Mouse (Mus musculus) heart, adult 18-20 months (tissue): ENCODE measurements at regions not wholly inside any gene's neighbourhood (a gene's known extent, or its start where the extent isn't known, plus 50 kb on each side); places are given as distances from the start of the nearest gene placed in this dataset.

Experiments
- DNase-seq, 2 experiments: peaks; one replicate each; pipeline ENCODE4 v3.0.0; 2021 to 2022; ENCODE audit warnings: mixed read lengths in 1 of 2

GRCm38 (mm10) chr11:27833736-27834135 is 505.9 kb downstream of the Gm6685 start:
- DNase-seq = no peak

GRCm38 (mm10) chr11:27799826-27800620 is 539.6 kb downstream of the Gm6685 start:
- no peak for DNase-seq

- no peak for DNase-seq
Observed at GRCm38 (mm10) chr11:27753913-27754218, 585.8 kb downstream of the Gm6685 start.

GRCm38 (mm10) chr11:27753212-27753912 is 586.3 kb downstream of the Gm6685 start:
- peak in 1 of 2 experiments; percentile 2 for DNase-seq

- DNase-seq = no peak
Observed at GRCm38 (mm10) chr11:27726109-27726508, 613.6 kb downstream of the Gm6685 start.

GRCm38 (mm10) chr11:27721346-27721745 is 618.3 kb downstream of the Gm6685 start:
- DNase-seq = no peak

- DNase-seq = no peak
Observed at GRCm38 (mm10) chr11:27672436-27672835, 667.2 kb downstream of the Gm6685 start.
